Mouse (Mus musculus): Measurements from ENCODE around the gene Rapgef5.
A peak's percentile ranks its signal among the peaks of the same experiment; 100 is the strongest.

Gene Rapgef5

GRCm38 (mm10) chr12:117678916-117679315, 162.6 kb downstream of the Rapgef5 start:
- DNase-seq: no peak

- no peak for DNase-seq
Observed at GRCm38 (mm10) chr12:117679795-117680194, 163.5 kb downstream of the Rapgef5 start.

- no peak for DNase-seq
Observed at GRCm38 (mm10) chr12:117681273-117681672, 165.0 kb downstream of the Rapgef5 start.

GRCm38 (mm10) chr12:117683377-117683776, 167.1 kb downstream of the Rapgef5 start:
- DNase-seq: no peak

- no peak for DNase-seq
Observed at GRCm38 (mm10) chr12:117683984-117684383, 167.7 kb downstream of the Rapgef5 start.

GRCm38 (mm10) chr12:117684788-117685187, 168.5 kb downstream of the Rapgef5 start:
- DNase-seq: no peak

- DNase-seq: no peak
Observed at GRCm38 (mm10) chr12:117685336-117685735, 169.1 kb downstream of the Rapgef5 start.

GRCm38 (mm10) chr12:117686732-117687131, 170.5 kb downstream of the Rapgef5 start:
- DNase-seq: no peak

- peak in 1 of 2 experiments; percentile 48 for DNase-seq
Observed at GRCm38 (mm10) chr12:117688655-117689548, 172.6 kb downstream of the Rapgef5 start.

GRCm38 (mm10) chr12:117691336-117691735, 175.1 kb downstream of the Rapgef5 start:
- DNase-seq: no peak

- no peak for DNase-seq
Observed at GRCm38 (mm10) chr12:117692775-117693174, 176.5 kb downstream of the Rapgef5 start.

- peak in 1 of 2 experiments; percentile 28 for DNase-seq
Observed at GRCm38 (mm10) chr12:117699950-117700665, 183.8 kb downstream of the Rapgef5 start.

- no peak for DNase-seq
Observed at GRCm38 (mm10) chr12:117700927-117701326, 184.6 kb downstream of the Rapgef5 start.

GRCm38 (mm10) chr12:117702291-117702690, 186.0 kb downstream of the Rapgef5 start:
- DNase-seq: no peak

GRCm38 (mm10) chr12:117702928-117703327, 186.6 kb downstream of the Rapgef5 start:
- no peak for DNase-seq

GRCm38 (mm10) chr12:117703413-117703812, 187.1 kb downstream of the Rapgef5 start:
- no peak for DNase-seq

GRCm38 (mm10) chr12:117705308-117705707, 189.0 kb downstream of the Rapgef5 start:
- no peak for DNase-seq

GRCm38 (mm10) chr12:117709280-117709679, 193.0 kb downstream of the Rapgef5 start:
- no peak for DNase-seq

GRCm38 (mm10) chr12:117712474-117712873, 196.2 kb downstream of the Rapgef5 start:
- no peak for DNase-seq

- DNase-seq: no peak
Observed at GRCm38 (mm10) chr12:117713616-117714015, 197.3 kb downstream of the Rapgef5 start.

GRCm38 (mm10) chr12:117720794-117721747, 204.8 kb downstream of the Rapgef5 start:
- DNase-seq: no peak

- DNase-seq: no peak
Observed at GRCm38 (mm10) chr12:117721748-117722150, 205.5 kb downstream of the Rapgef5 start.

- DNase-seq: no peak
Observed at GRCm38 (mm10) chr12:117725011-117725410, 208.7 kb downstream of the Rapgef5 start.
